Mouse (Mus musculus): ENCODE measurements at regions not wholly inside any gene's neighbourhood (a gene's known extent, or its start where the extent isn't known, plus 50 kb on each side); places are given as distances from the start of the nearest gene placed in this dataset.

GRCm38 (mm10) chr6:73676979-73677378 lies 207.5 kb upstream of the 4931417E11Rik start:
- no peak overlapping the region for H3K4me2 ChIP-seq
- DNase-seq (ENCODE audit: low spot score): no peak

GRCm38 (mm10) chr6:73669401-73669800 lies 199.9 kb upstream of the 4931417E11Rik start:
- no peak; the same call in 1 of the 2 replicates for ATAC-seq (replicated peaks; ENCODE audit: low FRiP score)
- Histone ChIP-seq H3K4me3 (ENCODE audit: low read depth, low read length) (no peak overlapping the region), H3K36me3 (ENCODE audit: control insufficient read depth, insufficient read depth, low read length) (no peaks in the 10 kb centered on the region), H3K9me3 (ENCODE audit: control insufficient read depth, low read length) (no peaks in the 10 kb centered on the region), H3K27ac (ENCODE audit: low read depth, low read length) (no peak overlapping the region), H3K27me3 (replicated peaks; ENCODE audit: control insufficient read depth, insufficient read depth, low read length) (no peaks in the 10 kb centered on the region), H3K4me2 (no peak overlapping the region), H3K9ac (ENCODE audit: low read depth, low read length) (no peak overlapping the region), H3K4me1 (replicated peaks; ENCODE audit: control insufficient read depth, insufficient read depth, low read length) (no peaks in the 10 kb centered on the region)
- DNase-seq (ENCODE audit: low spot score): no peak
- 16% methylated on average over 1 of the region's 1 CpGs for WGBS

More at GRCm38 (mm10) chr6:73676979-73677378, 207.5 kb upstream of the 4931417E11Rik start:
- H3K9me3 ChIP-seq (ENCODE audit: control insufficient read depth, low read length): no peaks in the 10 kb centered on the region
- no peaks in the 10 kb centered on the region for H3K27me3 ChIP-seq (replicated peaks; ENCODE audit: control insufficient read depth, insufficient read depth, low read length)
- no peak overlapping the region for H3K4me3 ChIP-seq (ENCODE audit: low read depth, low read length)
- no peaks in the 10 kb centered on the region for H3K4me1 ChIP-seq (replicated peaks; ENCODE audit: control insufficient read depth, insufficient read depth, low read length)
- H3K36me3 ChIP-seq (ENCODE audit: control insufficient read depth, insufficient read depth, low read length): no peaks in the 10 kb centered on the region
- no peak overlapping the region for H3K27ac ChIP-seq (ENCODE audit: low read depth, low read length)
- no peak for ATAC-seq (replicated peaks; ENCODE audit: low FRiP score)
- no peak overlapping the region for H3K9ac ChIP-seq (ENCODE audit: low read depth, low read length)

- no peak overlapping the region for H3K4me3 ChIP-seq (ENCODE audit: low read depth, low read length)
- no peaks in the 10 kb centered on the region for H3K27me3 ChIP-seq (replicated peaks; ENCODE audit: control insufficient read depth, insufficient read depth, low read length)
- no peaks in the 10 kb centered on the region for H3K36me3 ChIP-seq (ENCODE audit: control insufficient read depth, insufficient read depth, low read length)
- ATAC-seq (replicated peaks; ENCODE audit: low FRiP score) (no peak), DNase-seq (ENCODE audit: low spot score) (no peak)
- H3K9me3 ChIP-seq (ENCODE audit: control insufficient read depth, low read length): no peaks in the 10 kb centered on the region
- no peaks in the 10 kb centered on the region for H3K4me1 ChIP-seq (replicated peaks; ENCODE audit: control insufficient read depth, insufficient read depth, low read length)
- H3K4me2 ChIP-seq: no peak overlapping the region
- WGBS: 71% methylated on average over 5 of the region's 5 CpGs
- H3K27ac ChIP-seq (ENCODE audit: low read depth, low read length): no peak overlapping the region
- no peak overlapping the region for H3K9ac ChIP-seq (ENCODE audit: low read depth, low read length)
Observed at GRCm38 (mm10) chr6:73658988-73659387, 189.5 kb upstream of the 4931417E11Rik start.

- Histone ChIP-seq H3K36me3 (ENCODE audit: control insufficient read depth, insufficient read depth, low read length) (no peaks in the 10 kb centered on the region), H3K4me1 (replicated peaks; ENCODE audit: control insufficient read depth, insufficient read depth, low read length) (no peaks in the 10 kb centered on the region), H3K27me3 (replicated peaks; ENCODE audit: control insufficient read depth, insufficient read depth, low read length) (no peaks in the 10 kb centered on the region), H3K9ac (ENCODE audit: low read depth, low read length) (no peak overlapping the region), H3K9me3 (ENCODE audit: control insufficient read depth, low read length) (no peaks in the 10 kb centered on the region), H3K4me2 (no peak overlapping the region), H3K4me3 (ENCODE audit: low read depth, low read length) (no peak overlapping the region), H3K27ac (ENCODE audit: low read depth, low read length) (no peak overlapping the region)
- ATAC-seq (replicated peaks; ENCODE audit: low FRiP score): no peak
- WGBS: 42% methylated on average over 2 of the region's 2 CpGs
- no peak for DNase-seq (ENCODE audit: low spot score)
Observed at GRCm38 (mm10) chr6:73645378-73645777, 175.9 kb upstream of the 4931417E11Rik start.

GRCm38 (mm10) chr6:73644778-73645267 lies 175.4 kb upstream of the 4931417E11Rik start:
- no peak for DNase-seq (ENCODE audit: low spot score)
- H3K4me3 ChIP-seq (ENCODE audit: low read depth, low read length): no peak overlapping the region
- no peaks in the 10 kb centered on the region for H3K27me3 ChIP-seq (replicated peaks; ENCODE audit: control insufficient read depth, insufficient read depth, low read length)
- no peak overlapping the region for H3K9ac ChIP-seq (ENCODE audit: low read depth, low read length)
- no peaks in the 10 kb centered on the region for H3K36me3 ChIP-seq (ENCODE audit: control insufficient read depth, insufficient read depth, low read length)
- ATAC-seq (replicated peaks; ENCODE audit: low FRiP score): no peak
- no peaks in the 10 kb centered on the region for H3K9me3 ChIP-seq (ENCODE audit: control insufficient read depth, low read length)
- H3K27ac ChIP-seq (ENCODE audit: low read depth, low read length): no peak overlapping the region
- H3K4me2 ChIP-seq: no peak overlapping the region
- 44% methylated on average over 2 of the region's 2 CpGs for WGBS
- H3K4me1 ChIP-seq (replicated peaks; ENCODE audit: control insufficient read depth, insufficient read depth, low read length): no peaks in the 10 kb centered on the region

- no peak overlapping the region for H3K4me2 ChIP-seq
- no peak overlapping the region for H3K27ac ChIP-seq (ENCODE audit: low read depth, low read length)
- no peak overlapping the region for H3K4me3 ChIP-seq (ENCODE audit: low read depth, low read length)
- H3K4me1 ChIP-seq (replicated peaks; ENCODE audit: control insufficient read depth, insufficient read depth, low read length): no peaks in the 10 kb centered on the region
- H3K36me3 ChIP-seq (ENCODE audit: control insufficient read depth, insufficient read depth, low read length): no peaks in the 10 kb centered on the region
- 62% methylated on average over 1 of the region's 1 CpGs for WGBS
- ATAC-seq (replicated peaks; ENCODE audit: low FRiP score): no peak
- no peak overlapping the region for H3K9ac ChIP-seq (ENCODE audit: low read depth, low read length)
- H3K9me3 ChIP-seq (ENCODE audit: control insufficient read depth, low read length): no peaks in the 10 kb centered on the region
- DNase-seq (ENCODE audit: low spot score): no peak
- no peaks in the 10 kb centered on the region for H3K27me3 ChIP-seq (replicated peaks; ENCODE audit: control insufficient read depth, insufficient read depth, low read length)
Observed at GRCm38 (mm10) chr6:73628600-73628999, 159.1 kb upstream of the 4931417E11Rik start.

- Histone ChIP-seq H3K4me3 (ENCODE audit: low read depth, low read length) (no peak overlapping the region), H3K4me1 (replicated peaks; ENCODE audit: control insufficient read depth, insufficient read depth, low read length) (no peaks in the 10 kb centered on the region), H3K27ac (ENCODE audit: low read depth, low read length) (no peak overlapping the region), H3K36me3 (ENCODE audit: control insufficient read depth, insufficient read depth, low read length) (no peaks in the 10 kb centered on the region), H3K27me3 (replicated peaks; ENCODE audit: control insufficient read depth, insufficient read depth, low read length) (no peaks in the 10 kb centered on the region), H3K9me3 (ENCODE audit: control insufficient read depth, low read length) (no peaks in the 10 kb centered on the region), H3K4me2 (no peak overlapping the region), H3K9ac (ENCODE audit: low read depth, low read length) (no peak overlapping the region)
- DNase-seq (ENCODE audit: low spot score): no peak
- 68% methylated on average over 5 of the region's 5 CpGs for WGBS
- no peak for ATAC-seq (replicated peaks; ENCODE audit: low FRiP score)
Observed at GRCm38 (mm10) chr6:73626451-73626850, 157.0 kb upstream of the 4931417E11Rik start.

- no peak for ATAC-seq (replicated peaks; ENCODE audit: low FRiP score)
- WGBS: 89% methylated on average over 1 of the region's 1 CpGs
- H3K27me3 ChIP-seq (replicated peaks; ENCODE audit: control insufficient read depth, insufficient read depth, low read length): no peaks in the 10 kb centered on the region
- no peaks in the 10 kb centered on the region for H3K36me3 ChIP-seq (ENCODE audit: control insufficient read depth, insufficient read depth, low read length)
- H3K9ac ChIP-seq (ENCODE audit: low read depth, low read length): no peak overlapping the region
- no peaks in the 10 kb centered on the region for H3K4me1 ChIP-seq (replicated peaks; ENCODE audit: control insufficient read depth, insufficient read depth, low read length)
- no peaks in the 10 kb centered on the region for H3K9me3 ChIP-seq (ENCODE audit: control insufficient read depth, low read length)
- no peak overlapping the region for H3K4me2 ChIP-seq
- DNase-seq (ENCODE audit: low spot score): no peak
- H3K4me3 ChIP-seq (ENCODE audit: low read depth, low read length): no peak overlapping the region
- no peak overlapping the region for H3K27ac ChIP-seq (ENCODE audit: low read depth, low read length)
Observed at GRCm38 (mm10) chr6:73624211-73624610, 154.7 kb upstream of the 4931417E11Rik start.

GRCm38 (mm10) chr6:73621839-73622426 lies 152.5 kb upstream of the 4931417E11Rik start:
- Histone ChIP-seq H3K36me3 (ENCODE audit: control insufficient read depth, insufficient read depth, low read length) (no peaks in the 10 kb centered on the region), H3K27ac (ENCODE audit: low read depth, low read length) (no peak overlapping the region), H3K9ac (ENCODE audit: low read depth, low read length) (no peak overlapping the region), H3K4me1 (replicated peaks; ENCODE audit: control insufficient read depth, insufficient read depth, low read length) (no peaks in the 10 kb centered on the region), H3K9me3 (ENCODE audit: control insufficient read depth, low read length) (no peaks in the 10 kb centered on the region), H3K4me3 (ENCODE audit: low read depth, low read length) (no peak overlapping the region), H3K27me3 (replicated peaks; ENCODE audit: control insufficient read depth, insufficient read depth, low read length) (no peaks in the 10 kb centered on the region), H3K4me2 (no peak overlapping the region)
- DNase-seq (ENCODE audit: low spot score) (no peak), ATAC-seq (replicated peaks; ENCODE audit: low FRiP score) (no peak)
- 74% methylated on average over 4 of the region's 4 CpGs for WGBS

Data from liver, embryonic 11.5 days (tissue).